Mouse (Mus musculus) G1E-ER4 (cell line): Measurements from ENCODE around the gene E030030I06Rik. TPM values are rescaled to one million over a fixed set of nuclear protein-coding genes. Genes with fewer than 3 reads are reported as not detected.
"Not testable (repeated sequence)": the region's sequence is repeated elsewhere in the genome, so short reads cannot be mapped to it uniquely, and the experiment has no call there.

Source experiments
- GATA1 ChIP-seq: IDR thresholded peaks from one replicate; pipeline ENCODE4 v1.8.0; 2012; ENCODE audit warnings: low read length, inconsistent platforms
- polyA plus RNA-seq: library from polyadenylated mRNA; stranded (reverse); fragments of >175 nt; gene quantifications from 2 replicates; pipeline ENCODE4 v1.2.3, GENCODE M21; 2012

E030030I06Rik gene
- polyA plus RNA-seq, 1 experiment = 0.13 TPM

GRCm38 (mm10) chr10:22067979-22068378 lies 81.1 kb downstream of the E030030I06Rik start, which contains the start of gene 4930444G20Rik:
TSS of gene 4930444G20Rik (minus strand) at chr10:22068079.
- not testable (repeated sequence) for TF ChIP-seq GATA1

Other genes with a start within 250 kb of the E030030I06Rik start
- not detected in 2 replicates for gene 4930444G20Rik, start 81.2 kb downstream of the E030030I06Rik start, polyA plus RNA-seq
- gene Raet1e, start 9.3 kb upstream of the E030030I06Rik start, polyA plus RNA-seq = not detected in 2 replicates
- gene H60b, start 9.3 kb upstream of the E030030I06Rik start, polyA plus RNA-seq = not detected in 2 replicates
- not detected in 2 replicates for gene Raet1d, start 211.3 kb upstream of the E030030I06Rik start, polyA plus RNA-seq